Mouse (Mus musculus) myocyte (in vitro differentiated cells): Measurements from ENCODE around the gene Adipoq.

ENCODE experiments used
- CEBPB ChIP-seq: IDR thresholded peaks from 2 replicates; pipeline ENCODE4 v1.6.1; 2011; ENCODE audit warnings: mild to moderate bottlenecking, moderate library complexity; ENCODE audit not compliant: poor library complexity, insufficient read depth, severe bottlenecking
- E2F4 ChIP-seq: IDR thresholded peaks from one replicate; pipeline ENCODE4 v1.6.1; 2011; ENCODE audit warnings: mild to moderate bottlenecking, control low read depth, moderate library complexity; ENCODE audit not compliant: insufficient read depth
- MAX ChIP-seq: IDR thresholded peaks from one replicate; pipeline ENCODE4 v1.6.1; 2011; ENCODE audit warnings: low read depth, mild to moderate bottlenecking, control low read depth
- MYOD1 ChIP-seq, 3 experiments: IDR thresholded peaks; one replicate each; pipeline ENCODE4 v1.6.1; 2011; ENCODE audit warnings: control low read depth in 2 of 3, low read depth in 2 of 3, mild to moderate bottlenecking in 2 of 3, moderate library complexity in 1 of 3; ENCODE audit not compliant: insufficient read length in 2 of 3, control insufficient read depth in 1 of 3
- MYOG ChIP-seq, 3 experiments: IDR thresholded peaks; one replicate each; pipeline ENCODE4 v1.6.1; 2011; ENCODE audit warnings: control low read depth in 2 of 3, low read depth in 2 of 3, mild to moderate bottlenecking in 2 of 3; ENCODE audit not compliant: insufficient read length in 2 of 3, control insufficient read depth in 1 of 3, insufficient read depth in 1 of 3
- POLR2A ChIP-seq: IDR thresholded peaks from one replicate; pipeline ENCODE4 v1.6.1; 2011; ENCODE audit warnings: low read depth, mild to moderate bottlenecking, control low read depth, moderate library complexity; ENCODE audit not compliant: insufficient read length
- POLR2AphosphoS2 ChIP-seq: IDR thresholded peaks from one replicate; pipeline ENCODE4 v1.6.1; 2011; ENCODE audit warnings: low read depth, control low read depth; ENCODE audit not compliant: insufficient read length
- REST ChIP-seq: IDR thresholded peaks from one replicate; pipeline ENCODE4 v1.6.1; 2011; ENCODE audit warnings: mild to moderate bottlenecking, control low read depth, moderate library complexity; ENCODE audit not compliant: insufficient read depth, insufficient read length
- TCF12 ChIP-seq: IDR thresholded peaks from one replicate; pipeline ENCODE4 v1.6.1; 2011; ENCODE audit warnings: mild to moderate bottlenecking, control low read depth; ENCODE audit not compliant: poor library complexity, insufficient read depth, severe bottlenecking
- USF1 ChIP-seq: IDR thresholded peaks from one replicate; pipeline ENCODE4 v1.6.1; 2011; ENCODE audit warnings: low read depth, mild to moderate bottlenecking, control low read depth, moderate library complexity

GRCm38 (mm10) chr16:23132336-23132735 is 14.0 kb upstream of the Adipoq start:
- no peak for TF ChIP-seq POLR2AphosphoS2
- TF ChIP-seq USF1: no peak
- TF ChIP-seq POLR2A: no peak
- no peak for TF ChIP-seq E2F4
- TF ChIP-seq TCF12: no peak
- no peak for TF ChIP-seq MYOG (IDR thresholded peaks at IDR 0.05; ENCODE audit: control insufficient read depth in 1 of 3, insufficient read depth in 1 of 3, insufficient read length in 2 of 3, low read depth in 2 of 3)
- TF ChIP-seq CEBPB: no peak
- TF ChIP-seq MYOD1 (IDR thresholded peaks at IDR 0.05; ENCODE audit: control insufficient read depth in 1 of 3, insufficient read length in 2 of 3, low read depth in 2 of 3): no peak
- TF ChIP-seq MAX: no peak
- no peak for TF ChIP-seq REST
